Mouse (Mus musculus) kidney, postnatal 14 days (tissue): Measurements from ENCODE around the gene Olfr512.

ENCODE experiments used
- DNase-seq: peaks from one replicate; pipeline ENCODE4 v3.0.0; 2022; ENCODE audit warnings: mixed read lengths

Olfr512 gene

DNA sequence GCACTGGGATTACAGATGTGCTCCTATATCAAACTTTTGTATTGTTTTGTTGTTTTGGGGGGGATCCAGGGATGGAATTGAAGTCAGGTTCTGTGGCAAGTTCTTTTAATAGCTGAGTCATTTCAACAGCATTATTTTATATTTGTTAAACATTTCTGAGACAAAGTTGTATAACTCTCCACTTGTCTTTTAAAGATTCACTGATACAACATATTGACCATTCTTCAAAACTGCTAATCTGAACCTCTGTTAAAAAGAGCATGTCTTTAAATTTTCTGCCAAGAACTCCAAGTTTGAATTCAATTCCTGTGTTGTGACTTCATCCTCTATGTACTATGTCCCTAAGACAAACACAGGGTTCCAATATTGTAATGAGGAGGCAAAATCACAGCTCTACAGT, at the start of gene Olfr512:
Gene Olfr512, plus strand, starts transcription at position 301 of the 400 bp plus-strand sequence.
- DNase-seq: no peak

DNA sequence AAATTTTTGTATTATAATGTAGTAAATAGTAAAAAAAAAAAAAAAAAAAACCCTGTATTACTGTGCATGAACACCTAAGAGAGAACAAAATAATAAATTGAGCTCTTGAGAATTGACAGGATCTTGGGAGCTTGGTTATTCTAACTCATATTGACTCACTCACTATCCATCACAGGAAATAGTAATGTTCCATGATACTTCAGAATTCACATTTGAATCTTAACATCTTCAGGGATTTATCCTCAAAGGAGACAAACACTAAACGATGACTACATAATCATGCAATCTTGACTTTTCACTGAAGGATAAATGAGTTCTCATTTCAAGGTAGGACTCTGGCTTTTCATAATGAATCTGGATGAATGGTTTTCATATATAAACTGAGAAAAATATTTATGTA, 47.0 kb upstream of the Olfr512 start, which contains the start of gene Olfr510:
Gene Olfr510, plus strand, starts transcription at position 301 of the 400 bp plus-strand sequence.
- DNase-seq: no peak

DNA sequence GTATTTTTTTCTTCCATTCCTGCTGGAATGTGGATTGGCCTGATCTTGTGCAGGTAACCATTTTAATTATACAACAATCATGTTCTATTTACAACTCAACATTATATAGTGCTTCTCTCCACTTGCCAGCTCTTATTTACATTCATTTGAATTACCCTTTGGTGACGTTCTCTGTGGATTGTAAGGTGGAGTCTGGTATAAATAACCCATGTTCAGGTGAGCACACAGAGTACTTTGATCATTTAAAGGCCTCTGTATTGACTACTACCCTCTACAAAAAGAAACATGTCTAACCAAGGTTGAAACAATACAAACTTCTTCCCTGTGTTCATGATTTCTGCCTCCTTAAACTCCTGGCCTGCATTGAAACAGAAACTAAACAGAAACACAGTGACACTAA, 42.1 kb upstream of the Olfr512 start:
- DNase-seq: no peak

DNA sequence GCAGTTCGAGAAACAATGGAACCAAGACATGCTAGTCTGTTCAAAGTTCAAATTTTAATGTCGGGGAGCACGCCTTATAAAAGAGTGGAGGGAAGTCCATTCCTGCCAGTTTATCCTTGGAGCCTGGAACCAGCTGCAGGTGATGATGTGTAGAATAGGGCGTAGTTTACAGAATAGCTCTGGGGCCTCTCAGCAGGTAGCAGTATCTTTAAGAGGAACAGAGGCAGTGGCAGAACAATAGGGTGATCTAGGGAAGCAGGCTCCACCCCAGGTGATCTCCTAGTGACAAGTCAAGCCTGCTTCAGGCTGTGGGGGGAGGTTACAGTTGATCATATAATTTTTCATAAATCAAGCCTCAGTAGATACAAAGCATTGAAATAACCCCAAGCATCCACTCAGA, 34.2 kb upstream of the Olfr512 start:
- no peak for DNase-seq

DNA sequence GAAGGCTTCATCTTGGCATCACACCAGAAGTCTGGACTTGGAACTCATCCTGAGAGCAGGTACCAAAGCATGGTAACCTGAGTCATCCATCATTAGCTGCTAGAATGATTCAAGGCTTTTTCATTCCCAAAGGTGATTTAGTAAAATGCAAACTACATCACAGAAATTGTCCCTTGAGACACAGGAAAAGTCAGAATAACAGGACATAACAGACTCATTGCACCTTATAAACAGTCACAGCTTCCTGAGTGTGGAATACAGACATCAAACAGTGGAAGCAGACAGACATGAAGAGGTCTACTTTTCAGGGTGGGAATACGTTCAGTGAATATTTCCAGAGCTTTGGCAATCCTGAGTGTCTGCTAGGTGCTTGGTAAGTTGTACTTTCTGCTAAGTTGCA, 37.6 kb downstream of the Olfr512 start, which contains the start of gene Olfr513:
Gene Olfr513, plus strand, starts transcription at position 301 of the 400 bp plus-strand sequence.
- no peak for DNase-seq

DNA sequence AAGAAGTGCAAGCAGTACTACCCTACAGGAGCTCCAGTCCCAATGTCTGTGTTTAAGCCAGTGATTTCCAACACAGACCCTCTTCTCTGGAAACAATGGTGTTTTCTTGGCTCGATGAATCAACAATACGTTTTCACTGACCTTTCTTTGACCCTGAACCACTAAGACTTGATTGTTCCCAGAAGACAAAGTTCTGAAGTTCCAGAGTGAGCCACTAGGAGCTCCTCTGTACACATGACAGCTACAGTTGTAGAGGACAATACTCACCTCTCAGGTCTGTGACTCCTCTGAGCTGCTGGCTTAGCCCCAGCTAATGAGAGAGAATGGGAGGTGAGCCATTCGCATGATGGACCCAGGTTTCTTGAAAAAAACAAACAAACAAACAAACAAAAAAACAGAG, 47.3 kb downstream of the Olfr512 start:
- no peak for DNase-seq
